Mouse (Mus musculus) gastrocnemius, postnatal 36 days (tissue): Measurements from ENCODE around the gene Olfr574. TPM values are rescaled to one million over a fixed set of nuclear protein-coding genes. Genes with fewer than 3 reads are reported as not detected.

Experiments
- DNase-seq, 2 experiments: peaks; one replicate each; pipeline ENCODE4 v3.0.0; 2022
- intact Hi-C: fragments of 180-260 bp; cut with DNase I; formaldehyde crosslinking; loops from one replicate; pipeline ENCODE4 v1.15.1; 2025
- long read RNA-seq, 2 experiments: library from polyadenylated mRNA; stranded (forward); transcript quantifications; one replicate each; pipeline ENCODE4 v2.0.0; 2021
- total RNA-seq, 2 experiments: library from RNA; stranded (reverse); gene quantifications; 2 replicates each; pipeline ENCODE4 v1.2.3; 2021

Olfr574 gene
- total RNA-seq: not detected
- long read RNA-seq, experiment 1: 0 reads
- long read RNA-seq, experiment 2: 0 reads

- intact Hi-C loops: no loop called here
- DNase-seq: no peak
These were observed at the start of gene Olfr574 for GRCm38 (mm10) chr7:102948167-102948566. Olfr574 (plus strand) TSS chr7:102948467.

- intact Hi-C loops: no loop called here
- DNase-seq: no peak
These were observed 33.0 kb upstream of the Olfr574 start for GRCm38 (mm10) chr7:102915261-102915660.

GRCm38 (mm10) chr7:102916405-102916804 lies 31.9 kb upstream of the Olfr574 start:
- intact Hi-C loops: no loop called here
- no peak for DNase-seq

GRCm38 (mm10) chr7:102917032-102917875 lies 31.0 kb upstream of the Olfr574 start, which contains the start of gene Olfr571:
Olfr571 (minus strand) TSS chr7:102917536.
- intact Hi-C loops: no loop called here
- DNase-seq: no peak

- no peak for DNase-seq
- intact Hi-C loops: no loop called here
These were observed 28.6 kb upstream of the Olfr574 start for GRCm38 (mm10) chr7:102919632-102920031.

GRCm38 (mm10) chr7:102924109-102924508 lies 24.2 kb upstream of the Olfr574 start, which contains the start of gene Olfr572:
Olfr572 (plus strand) TSS chr7:102924409.
- intact Hi-C loops: no loop called here
- no peak for DNase-seq

- intact Hi-C loops: no loop called here
These were observed 21.2 kb upstream of the Olfr574 start for GRCm38 (mm10) chr7:102927105-102927504.

GRCm38 (mm10) chr7:102942475-102942874 lies 5.8 kb upstream of the Olfr574 start, which contains the start of gene Olfr573-ps1:
Olfr573-ps1 (minus strand) TSS chr7:102942575.
- intact Hi-C loops: no loop called here
- DNase-seq: no peak

More at GRCm38 (mm10) chr7:102927105-102927504, 21.2 kb upstream of the Olfr574 start:
- DNase-seq: no peak

- no peak for DNase-seq
- intact Hi-C loops: no loop called here
These were observed 4.8 kb upstream of the Olfr574 start for GRCm38 (mm10) chr7:102943417-102943816.

- DNase-seq: no peak
- intact Hi-C loops: no loop called here
These were observed 2.5 kb downstream of the Olfr574 start for GRCm38 (mm10) chr7:102950732-102951131.

- intact Hi-C loops: no loop called here
- no peak for DNase-seq
These were observed 9.9 kb downstream of the Olfr574 start for GRCm38 (mm10) chr7:102958137-102958536.

GRCm38 (mm10) chr7:102958593-102958992 lies 10.3 kb downstream of the Olfr574 start, which contains the start of gene Olfr575:
Olfr575 (minus strand) TSS chr7:102958775.
- intact Hi-C loops: no loop called here
- DNase-seq: no peak

GRCm38 (mm10) chr7:102962360-102962759 lies 14.1 kb downstream of the Olfr574 start, which contains the start of gene Olfr576:
Olfr576 (plus strand) TSS chr7:102962660.
- intact Hi-C loops: no loop called here
- no peak for DNase-seq

- intact Hi-C loops: no loop called here
- DNase-seq: no peak
These were observed 26.1 kb downstream of the Olfr574 start for GRCm38 (mm10) chr7:102974399-102974798.

GRCm38 (mm10) chr7:102975843-102976242 lies 27.6 kb downstream of the Olfr574 start, which contains the start of gene Olfr577:
Olfr577 (minus strand) TSS chr7:102975943.
- no peak for DNase-seq
- intact Hi-C loops: no loop called here

- intact Hi-C loops: no loop called here
- DNase-seq: no peak
These were observed 41.0 kb downstream of the Olfr574 start, which contains the start of gene Olfr578 for GRCm38 (mm10) chr7:102989224-102989623. Olfr578 (minus strand) TSS chr7:102989324.

Other genes starting within 250 kb of the Olfr574 start
- 1 to 10 TPM; 1.5 to 1.7 TPM for gene Olfr558, start 246.3 kb upstream of the Olfr574 start, total RNA-seq
- not detected for gene Olfr33, start 229.4 kb upstream of the Olfr574 start, total RNA-seq
- not detected for gene Olfr559, start 221.0 kb upstream of the Olfr574 start, total RNA-seq
- under 1 TPM in 1 of 2 experiments, not detected in 1; 0.17 TPM for gene Olfr560, start 189.1 kb upstream of the Olfr574 start, total RNA-seq
- under 1 TPM; 0.47 to 0.54 TPM for gene Olfr78, start 189.0 kb upstream of the Olfr574 start, total RNA-seq
- not detected for gene Olfr561, start 177.2 kb upstream of the Olfr574 start, total RNA-seq
- not detected for gene Olfr564, start 145.0 kb upstream of the Olfr574 start, total RNA-seq
- not detected for gene Olfr566, start 89.7 kb upstream of the Olfr574 start, total RNA-seq
- not detected for gene Olfr568, start 71.3 kb upstream of the Olfr574 start, total RNA-seq
- not detected for gene Olfr569, start 57.6 kb upstream of the Olfr574 start, total RNA-seq
- not detected for gene Olfr570, start 53.9 kb upstream of the Olfr574 start, total RNA-seq
- gene Olfr571, start 30.9 kb upstream of the Olfr574 start, total RNA-seq: not detected
- not detected for gene Olfr572, start 24.1 kb upstream of the Olfr574 start, total RNA-seq
- gene Olfr573-ps1, start 5.9 kb upstream of the Olfr574 start, total RNA-seq: not detected
- gene Olfr575, start 10.3 kb downstream of the Olfr574 start, total RNA-seq: not detected
- gene Olfr576, start 14.2 kb downstream of the Olfr574 start, total RNA-seq: not detected
- not detected for gene Olfr577, start 27.5 kb downstream of the Olfr574 start, total RNA-seq
- not detected for gene Olfr578, start 40.9 kb downstream of the Olfr574 start, total RNA-seq
- not detected for gene Olfr582, start 89.6 kb downstream of the Olfr574 start, total RNA-seq
- gene Olfr583, start 102.8 kb downstream of the Olfr574 start, total RNA-seq: not detected
- not detected for gene Olfr584, start 133.4 kb downstream of the Olfr574 start, total RNA-seq
- not detected for gene Olfr585, start 149.3 kb downstream of the Olfr574 start, total RNA-seq
- not detected for gene Olfr586, start 177.2 kb downstream of the Olfr574 start, total RNA-seq
- gene Olfr588-ps1, start 192.4 kb downstream of the Olfr574 start, total RNA-seq: not detected
- gene Olfr589, start 207.9 kb downstream of the Olfr574 start, total RNA-seq: not detected
- gene Olfr591, start 229.9 kb downstream of the Olfr574 start, total RNA-seq: not detected
- not detected for gene Olfr592, start 236.3 kb downstream of the Olfr574 start, total RNA-seq